Mouse (Mus musculus) granulocyte monocyte progenitor cell, adult 5-6 weeks (primary cell): ENCODE data around the gene Gm43518. TPM values are rescaled to one million over a fixed set of nuclear protein-coding genes. Genes with fewer than 3 reads are reported as not detected.

Experiments used
- ATAC-seq: replicated peaks from 2 replicates; pipeline ENCODE4 v1.8.0; 2016; ENCODE audit warnings: mild to moderate bottlenecking, moderate TSS enrichment, inconsistent platforms; ENCODE audit not compliant: poor library complexity, severe bottlenecking
- total RNA-seq, 2 experiments: library from RNA; stranded (forward) in 1 of 2; stranded (reverse) in 1 of 2; fragments of 200-712, 200-1000 nt in 1 of 2; fragments of >200 nt in 1 of 2; fragmentation: Nextera tagmentation in 1 of 2; gene quantifications; 2 replicates each; pipeline ENCODE4 v1.2.3; 2014 to 2017

The Gm43518 gene
- not detected in 2 replicates for total RNA-seq (2014; fragmentation: Nextera tagmentation)
- not detected in 2 replicates for total RNA-seq (2017)

DNA sequence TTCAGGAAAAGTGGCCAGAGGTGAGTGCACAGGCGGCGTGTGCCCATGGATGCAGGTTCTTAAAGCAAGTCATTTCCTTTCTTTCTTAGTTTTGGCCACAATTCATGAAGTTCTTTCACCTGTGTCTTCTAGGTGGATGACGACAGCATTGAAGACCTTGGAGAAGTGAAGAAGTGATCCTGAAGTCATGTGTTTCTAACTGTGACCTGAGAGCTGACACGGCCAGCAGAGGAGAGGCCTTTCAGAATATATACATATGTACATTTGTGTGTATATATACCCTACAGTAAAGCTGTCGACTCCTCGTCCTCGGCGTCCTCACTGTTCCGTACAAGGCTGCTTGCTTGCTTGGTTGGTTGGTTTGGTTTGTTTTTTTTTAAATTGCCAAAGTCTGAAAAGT, at the start of gene Gm43518:
Gm43518 (plus strand) TSS at position 301 of the 400 bp plus-strand sequence.
- ATAC-seq = no peak

DNA sequence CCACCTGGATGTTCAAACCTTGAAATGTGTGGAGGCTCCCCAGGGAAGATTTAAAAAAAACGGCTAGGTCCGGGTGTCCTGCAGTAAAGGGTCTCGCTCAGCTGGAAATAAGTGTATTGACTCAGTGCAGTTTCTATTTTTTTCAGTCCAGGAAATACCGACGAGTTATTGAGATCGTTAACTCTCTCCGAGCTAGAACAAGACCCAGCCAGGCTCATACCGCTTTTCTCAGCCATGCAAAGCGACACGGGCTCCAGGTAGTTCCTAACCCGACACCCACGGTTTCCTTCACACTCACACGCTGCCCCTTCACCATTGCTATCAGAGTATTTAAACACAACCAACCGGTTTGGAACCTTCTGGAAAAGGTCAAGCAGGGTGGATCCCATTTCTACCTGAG, 49.2 kb upstream of the Gm43518 start:
- no peak for ATAC-seq

DNA sequence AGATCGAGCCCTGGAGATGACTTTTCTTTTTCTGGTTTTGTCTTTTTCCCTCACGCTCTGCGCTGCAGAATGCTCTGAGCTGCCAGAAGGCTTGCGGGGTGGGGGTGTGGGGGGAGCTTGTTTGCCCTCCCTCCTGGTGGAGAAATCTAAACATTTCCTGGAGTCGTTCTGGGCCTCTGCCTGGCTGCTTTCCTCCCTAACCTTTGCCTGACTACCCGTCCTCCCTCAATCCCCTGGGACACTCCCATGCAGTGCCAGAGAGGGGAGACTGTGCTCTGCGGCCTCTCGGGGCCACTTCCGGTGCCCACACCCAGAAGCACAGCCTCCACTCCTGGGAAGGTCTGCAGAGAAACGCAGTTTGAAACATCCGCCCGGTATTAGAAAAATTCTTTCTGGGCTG, 47.3 kb upstream of the Gm43518 start, which contains the start of gene Hcar1:
Hcar1 (minus strand) TSS at position 93 of the 400 bp plus-strand sequence.
- ATAC-seq = no peak

DNA sequence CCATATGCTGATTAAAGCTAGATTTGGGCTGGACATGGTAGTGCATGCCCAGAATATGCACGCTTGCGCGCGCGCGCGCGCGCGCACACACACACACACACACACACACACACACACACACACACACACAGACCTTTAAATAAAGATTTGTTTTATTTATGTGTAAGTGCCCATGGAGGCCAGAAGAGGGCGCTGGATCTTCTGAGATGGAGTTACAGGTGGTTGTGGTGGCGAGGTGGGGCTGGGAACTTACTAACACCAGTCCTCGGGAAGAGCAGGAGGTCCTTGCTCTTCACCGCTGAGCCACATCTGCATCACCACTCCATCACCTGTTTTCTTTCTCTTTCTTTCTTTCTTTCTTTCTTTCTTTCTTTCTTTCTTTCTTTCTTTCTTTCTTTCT, 46.4 kb upstream of the Gm43518 start:
- ATAC-seq = no peak

DNA sequence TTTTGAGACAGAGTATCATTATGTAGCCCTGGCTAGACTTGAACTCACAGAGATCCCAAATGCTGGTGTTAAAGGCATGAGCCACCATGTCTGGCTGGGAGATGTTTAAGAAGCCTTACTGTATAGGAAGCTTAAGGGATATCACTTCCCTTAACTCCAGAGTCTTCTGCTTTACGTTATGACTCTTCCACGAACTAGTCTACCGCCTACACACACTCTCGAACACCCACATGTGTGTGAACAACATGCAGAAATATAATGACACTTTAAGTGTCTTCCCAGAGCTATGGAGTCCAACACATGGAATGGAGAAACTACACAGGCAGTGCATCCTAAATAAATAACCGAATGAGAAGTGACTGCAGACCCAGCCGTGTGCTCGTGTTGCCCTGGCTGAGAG, 43.3 kb upstream of the Gm43518 start:
- no peak for ATAC-seq

DNA sequence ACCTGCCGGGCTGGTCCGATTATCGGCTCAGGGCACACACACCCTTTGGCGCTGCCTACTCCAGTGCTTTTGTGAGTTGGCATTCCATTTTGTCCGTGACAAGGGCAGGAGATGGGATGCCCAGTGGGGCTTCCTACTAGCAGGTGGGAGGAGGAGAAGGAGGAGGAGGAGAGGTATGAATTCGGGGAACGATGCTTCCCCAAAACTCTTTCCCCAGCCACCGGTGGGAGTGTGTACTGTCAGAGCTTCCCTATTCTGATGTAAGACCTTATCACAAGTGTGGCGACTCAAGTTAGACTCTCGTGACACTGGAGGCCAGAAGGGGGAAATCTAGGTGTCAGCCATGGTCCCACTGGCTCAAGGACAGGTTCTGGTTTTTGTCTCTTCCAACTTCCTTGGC, 42.9 kb upstream of the Gm43518 start:
- peak; percentile 94 for ATAC-seq

DNA sequence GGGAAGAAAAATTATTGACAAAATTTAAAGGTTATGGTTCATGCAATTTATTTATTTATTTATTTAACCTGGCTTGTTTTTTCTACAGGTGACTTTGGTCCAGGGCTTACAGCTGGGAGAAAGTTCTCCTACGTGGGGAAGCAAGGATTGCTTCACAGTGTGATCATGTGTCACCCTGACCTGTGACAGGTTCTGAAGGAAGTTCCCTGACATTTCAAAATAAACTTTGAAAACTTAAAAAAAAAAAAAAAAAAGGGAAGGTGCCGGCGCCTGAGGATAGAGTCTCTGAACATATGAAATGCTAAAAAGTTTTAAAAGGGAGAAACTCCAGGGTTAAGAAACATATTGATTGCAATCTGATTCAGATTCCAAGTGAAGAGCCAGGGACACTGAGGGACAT, 40.9 kb upstream of the Gm43518 start:
- ATAC-seq = peak; percentile 65

DNA sequence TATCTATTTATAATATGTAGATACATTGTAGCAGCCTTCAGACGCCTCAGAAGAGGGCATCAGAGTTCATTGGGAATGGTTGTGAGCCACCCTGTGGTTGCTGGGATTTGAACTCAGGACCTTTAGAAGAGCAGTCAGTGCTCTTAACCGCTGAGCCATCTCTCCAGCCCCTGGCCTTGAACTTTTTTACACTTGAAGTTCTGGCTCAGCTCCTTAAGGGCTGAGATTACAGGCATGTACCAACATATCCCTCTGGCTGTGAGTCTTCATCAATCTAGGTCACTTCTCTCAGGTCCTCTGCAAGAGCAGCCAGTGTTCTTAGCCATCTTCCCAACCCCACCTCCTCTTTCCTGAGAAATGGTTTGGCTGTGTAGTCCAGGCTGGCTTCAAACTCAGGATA, 36.9 kb upstream of the Gm43518 start:
- no peak for ATAC-seq

DNA sequence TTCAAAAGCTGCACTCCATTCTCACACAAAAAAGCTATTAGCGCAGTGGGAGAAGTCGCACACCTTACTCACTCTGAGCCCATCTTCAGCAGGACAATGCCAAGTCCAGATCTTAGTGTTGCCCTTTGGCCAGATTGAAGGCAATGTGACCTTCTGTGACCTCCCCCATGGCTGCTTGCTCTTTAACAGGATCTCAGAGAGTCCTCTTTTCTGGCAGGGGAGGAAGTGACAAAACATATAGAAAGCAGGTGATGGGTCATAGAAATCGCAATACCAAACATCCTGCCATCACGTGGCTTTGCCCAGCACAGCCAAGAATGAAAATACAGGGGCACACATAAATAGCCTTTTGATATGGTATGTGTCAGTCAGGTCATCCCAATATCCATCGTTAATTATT, 36.2 kb upstream of the Gm43518 start:
- peak; percentile 10; the same call in 1 of the 2 replicates for ATAC-seq

DNA sequence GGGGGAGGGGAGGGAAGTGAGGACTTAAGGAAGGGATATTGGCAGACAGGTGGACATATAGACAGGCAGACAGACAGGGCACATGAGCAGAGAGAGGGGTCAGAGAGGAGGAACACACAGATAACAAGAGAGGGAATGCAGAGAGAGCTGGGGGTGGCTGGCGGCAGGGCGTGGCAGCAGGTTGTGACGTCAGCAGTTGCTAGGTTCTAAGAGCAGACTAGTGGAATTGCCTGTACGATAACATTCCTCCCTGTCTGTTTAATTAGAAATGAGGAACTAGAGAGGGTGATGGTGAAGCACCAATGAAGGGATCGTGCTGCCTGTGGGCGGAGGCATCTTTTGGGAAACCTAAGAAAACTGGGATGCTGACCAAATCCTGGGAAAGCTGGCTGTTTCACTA, 35.5 kb upstream of the Gm43518 start:
- peak; percentile 85 for ATAC-seq

DNA sequence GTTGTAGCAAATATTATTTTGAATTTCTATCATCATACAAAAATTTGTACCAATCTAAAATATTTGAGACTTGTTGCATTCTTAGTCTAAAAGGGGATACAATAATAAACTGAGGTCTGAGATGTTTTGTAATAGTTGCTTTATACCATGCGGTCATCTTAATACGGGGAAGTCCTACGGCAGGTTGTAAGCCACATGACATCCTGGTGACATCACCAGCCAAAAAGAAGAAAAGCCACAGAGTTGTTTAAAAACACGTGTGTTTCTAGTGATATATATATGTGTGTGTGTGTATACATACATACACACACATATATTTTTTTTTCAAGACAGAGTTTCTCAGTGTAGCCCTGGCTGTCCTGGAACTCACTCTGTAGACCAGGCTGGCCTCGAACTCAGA, 33.7 kb upstream of the Gm43518 start:
- ATAC-seq = peak; percentile 47

DNA sequence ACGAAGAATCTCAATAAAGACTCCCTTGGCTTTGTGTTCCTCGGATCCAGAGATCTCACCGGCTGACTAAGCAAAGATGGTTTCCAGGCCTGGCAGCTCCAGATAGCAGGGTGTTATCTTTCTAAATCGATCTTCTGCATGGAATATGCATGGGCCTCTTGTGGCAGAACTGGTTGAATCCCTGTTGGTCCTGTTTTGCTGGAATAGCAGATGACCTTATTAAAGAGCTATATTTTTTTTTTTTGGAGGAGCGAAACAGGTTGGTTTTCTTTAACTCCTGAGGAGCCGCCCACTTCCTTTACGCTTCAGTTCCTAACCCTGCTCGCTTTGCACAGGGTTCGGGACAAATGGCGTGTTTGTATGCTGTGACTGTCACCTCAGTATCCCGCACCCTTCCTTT, 30.8 kb upstream of the Gm43518 start:
- ATAC-seq = no peak

DNA sequence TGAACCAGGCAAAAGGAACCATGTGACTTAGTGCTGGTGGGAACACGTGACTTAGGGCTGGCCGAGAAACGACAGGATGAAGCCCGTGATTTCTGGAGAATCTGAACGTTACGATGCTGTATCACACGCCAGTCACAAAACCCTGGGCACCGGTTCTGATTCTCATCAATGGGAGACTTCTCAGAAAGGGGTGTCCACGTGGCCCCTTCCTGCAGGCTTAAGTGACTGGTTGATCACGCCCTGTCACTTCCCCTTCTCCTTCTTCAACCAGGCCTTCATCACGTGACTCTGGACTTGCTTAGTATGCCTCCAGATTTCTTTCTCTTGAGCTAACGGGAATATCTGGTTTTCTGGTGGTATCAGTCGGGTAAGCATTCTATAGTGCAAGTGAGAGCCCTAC, 29.9 kb upstream of the Gm43518 start:
- peak; percentile 87 for ATAC-seq

DNA sequence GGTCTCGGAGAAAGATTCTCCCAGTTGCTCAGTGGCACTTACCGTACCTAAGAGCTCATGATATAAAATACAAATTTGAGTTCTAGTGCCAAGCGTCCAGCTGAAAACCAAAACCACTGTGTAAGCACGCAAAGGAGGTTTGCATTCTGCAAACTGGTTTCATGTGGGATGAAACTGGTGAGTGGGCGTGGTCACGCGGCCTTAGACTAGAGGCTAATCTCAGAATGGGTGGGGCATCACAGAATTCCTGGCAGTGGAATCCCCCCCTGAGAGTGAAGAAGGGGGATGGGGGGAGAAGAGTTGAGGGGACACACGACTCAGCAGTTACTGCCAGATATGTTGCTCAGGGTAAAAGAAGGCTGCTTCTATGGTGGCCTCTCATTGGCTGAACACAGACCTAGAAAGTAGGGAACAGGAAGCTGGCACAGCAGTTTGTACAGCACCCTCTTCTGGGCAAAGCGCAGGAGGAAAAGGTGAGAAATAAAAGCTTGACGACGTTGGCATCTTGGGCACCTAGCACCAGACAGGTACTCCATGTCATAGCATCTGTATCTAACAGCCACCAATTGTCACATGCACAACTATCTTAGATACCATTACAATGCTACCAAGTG, 23.1 kb upstream of the Gm43518 start:
- no peak for ATAC-seq

DNA sequence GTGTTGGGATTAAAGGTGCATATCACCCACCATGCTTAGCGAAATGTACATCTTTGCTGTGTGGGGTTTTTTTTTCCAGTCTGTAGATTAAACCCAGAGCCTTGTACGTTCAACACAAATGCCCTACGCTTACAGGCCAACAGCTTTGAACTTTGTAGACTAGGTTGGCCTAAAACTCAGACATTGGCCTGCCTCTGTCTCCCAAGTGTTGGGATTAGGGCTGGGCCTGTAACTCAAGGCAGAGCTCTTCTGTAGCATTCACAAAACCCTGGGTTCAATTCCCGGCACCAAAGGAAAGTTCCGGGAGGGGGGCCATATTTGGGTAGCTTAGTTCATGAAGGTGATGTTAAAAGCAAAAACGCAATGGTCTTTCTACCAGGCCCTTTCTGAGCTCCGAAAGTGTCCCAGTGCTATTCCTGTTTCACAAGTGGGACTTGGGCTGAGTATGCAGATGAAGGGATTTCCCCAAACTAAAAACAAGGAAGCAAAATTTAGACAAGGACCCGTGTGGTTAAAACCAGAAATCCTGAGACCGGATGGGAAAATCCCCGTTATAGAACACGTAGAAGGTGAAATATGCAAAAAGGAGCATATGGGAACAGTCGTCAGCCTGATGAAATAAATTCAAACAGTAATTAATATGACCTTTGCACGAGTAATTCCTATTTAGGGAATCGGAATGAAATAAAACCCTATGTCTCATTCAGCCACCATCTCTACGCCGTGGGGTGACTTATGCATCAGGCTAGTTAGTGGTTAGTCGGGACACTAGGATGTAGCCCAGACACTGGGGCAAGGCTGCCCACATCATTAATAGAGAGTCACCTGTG, 20.9 kb upstream of the Gm43518 start:
- peak; percentile 41 for ATAC-seq

DNA sequence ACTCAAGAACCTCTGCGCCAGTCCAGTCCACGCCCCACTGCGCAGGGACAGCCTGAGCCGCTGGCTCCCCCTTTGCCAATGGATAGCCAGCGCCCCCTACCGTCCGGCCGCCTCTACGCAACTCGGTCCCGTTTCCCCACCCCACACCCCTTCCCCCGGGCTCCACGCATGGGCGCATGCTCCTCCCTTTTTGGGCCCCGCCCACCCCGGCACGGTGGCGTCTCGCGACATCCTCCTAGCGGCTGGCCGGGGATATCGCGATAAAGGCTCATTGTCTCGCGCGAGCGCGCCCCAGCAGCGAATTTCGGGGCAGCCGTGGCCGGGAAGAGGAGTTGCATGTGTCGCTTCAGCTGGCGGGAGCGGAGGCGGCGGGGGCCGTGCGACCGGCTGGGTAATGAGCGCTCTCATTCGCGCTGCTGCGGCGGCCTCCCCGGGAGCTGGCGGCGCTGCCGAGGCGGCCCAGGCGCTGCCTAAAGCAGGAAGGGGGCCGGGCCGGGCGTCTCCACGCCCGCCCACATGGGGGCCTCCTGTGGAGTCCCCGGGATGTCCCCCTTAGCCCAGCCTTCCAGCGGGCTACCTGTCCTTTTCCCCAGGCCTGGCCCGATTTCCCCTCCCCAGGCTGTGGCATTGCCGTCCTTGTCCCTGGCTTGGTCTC, 20.1 kb upstream of the Gm43518 start, which contains the start of gene Denr:
Denr (plus strand) TSS at position 200 of the 655 bp plus-strand sequence.
- peak; percentile 92 for ATAC-seq

DNA sequence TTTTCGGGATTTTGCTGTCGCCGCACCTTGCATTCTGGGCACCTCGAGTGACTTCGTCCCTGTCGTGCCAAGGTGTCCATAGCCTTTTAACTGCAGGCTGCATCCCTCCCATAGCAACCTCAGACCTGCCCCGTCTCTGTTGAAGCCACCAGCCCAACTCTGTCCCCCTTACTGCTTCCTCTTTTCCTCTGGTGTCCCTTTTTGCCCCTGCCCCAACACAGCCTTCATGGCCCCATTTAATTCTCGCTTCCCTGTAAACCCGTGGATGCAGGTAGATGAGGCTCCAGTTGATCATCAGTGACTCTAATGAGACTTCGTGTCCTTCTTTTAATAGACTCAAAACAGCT, 19.6 kb upstream of the Gm43518 start:
- peak; percentile 41; the same call in 1 of the 2 replicates for ATAC-seq

DNA sequence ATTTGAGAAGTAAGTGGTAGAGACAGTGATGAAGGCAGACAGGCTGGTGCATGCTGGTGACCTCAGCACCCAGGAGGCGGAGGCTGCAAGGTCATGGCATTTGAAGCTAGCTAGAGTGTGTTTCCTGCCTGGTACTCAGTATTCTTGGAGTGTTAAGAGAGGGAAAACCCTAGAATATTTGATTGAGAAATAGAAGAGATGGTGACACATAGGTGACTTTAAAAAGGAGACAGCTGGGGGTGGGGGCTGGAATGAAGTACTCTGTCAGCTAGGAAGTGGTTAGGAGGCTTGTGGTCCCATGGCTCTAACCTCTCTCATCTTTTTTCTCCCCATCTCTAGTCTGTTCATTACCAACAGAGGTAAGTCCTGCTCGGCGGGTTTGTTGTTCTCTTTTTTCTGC, 12.4 kb upstream of the Gm43518 start:
- peak; percentile 33 for ATAC-seq

DNA sequence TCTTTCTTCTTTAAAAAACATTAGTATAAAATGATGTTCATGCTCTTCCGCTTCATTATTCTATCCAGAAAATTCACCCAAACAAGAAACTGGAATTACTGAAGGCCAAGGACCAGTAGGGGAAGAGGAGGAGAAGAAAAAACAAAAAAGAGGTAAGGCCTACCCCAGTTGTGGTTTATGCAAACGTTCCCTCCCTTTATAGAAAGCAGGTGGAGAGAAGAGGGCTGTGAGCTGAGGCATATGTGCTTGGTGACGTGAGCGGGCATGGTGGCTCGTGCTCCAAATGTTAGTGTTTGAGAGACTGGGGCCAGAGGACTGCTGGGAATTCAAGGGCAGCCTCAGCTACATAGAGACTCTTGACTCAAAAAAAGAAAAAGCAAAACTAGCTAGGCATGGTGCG, 5.1 kb upstream of the Gm43518 start:
- ATAC-seq = no peak

DNA sequence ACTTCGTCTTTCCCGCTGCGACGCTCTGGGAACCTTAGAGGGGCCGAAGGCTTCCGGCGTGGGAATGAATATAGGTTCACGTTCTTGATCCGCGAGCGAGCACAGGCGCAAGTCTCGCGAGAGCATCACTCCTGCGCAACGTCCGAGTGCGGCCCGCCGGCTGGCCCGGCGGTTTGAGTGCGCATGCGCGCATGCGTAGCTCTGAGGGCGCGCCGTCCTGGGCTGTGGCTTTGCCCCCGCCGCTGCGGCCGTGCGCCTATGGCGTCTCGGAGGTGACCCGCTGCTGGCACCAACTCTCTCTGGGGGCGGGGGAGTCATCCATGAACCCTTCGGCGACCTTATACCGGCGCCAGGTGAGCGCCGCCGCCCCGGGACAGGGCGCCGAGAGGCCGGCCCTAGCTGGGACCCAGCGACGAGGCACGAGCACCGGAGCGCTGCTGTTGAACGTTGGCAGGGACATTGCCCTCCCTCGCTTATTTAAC, 3.3 kb downstream of the Gm43518 start, which contains the start of gene Ccdc62:
Ccdc62 (plus strand) TSS at position 172 of the 482 bp plus-strand sequence.
- peak; percentile 97 for ATAC-seq

DNA sequence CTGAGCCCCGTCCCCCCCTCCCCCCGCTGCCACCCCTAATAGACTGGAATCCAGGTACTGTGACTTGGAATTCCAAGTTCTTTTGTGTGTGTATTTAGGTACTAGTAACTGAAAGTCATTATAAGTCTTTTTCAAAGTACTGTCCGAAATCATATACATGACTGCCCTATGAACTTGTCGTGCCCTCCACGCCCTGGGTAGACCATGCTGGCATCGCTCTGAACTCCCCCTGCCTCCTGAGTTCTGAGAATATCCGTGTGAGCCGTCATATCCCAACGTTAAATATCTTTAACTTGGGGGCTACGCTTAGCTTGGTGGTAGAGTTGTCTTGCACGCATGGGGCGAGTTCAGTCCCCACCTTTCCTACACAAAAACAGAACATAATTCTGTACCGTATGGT, 3.9 kb downstream of the Gm43518 start:
- ATAC-seq = no peak
